Mouse (Mus musculus): ENCODE results near the gene Itpr2. TPM values are rescaled to one million over a fixed set of nuclear protein-coding genes. Genes with fewer than 3 reads are reported as not detected.

Gene Itpr2
- polyA plus RNA-seq, 2 experiments = 0.64 to 1.7 TPM

- no peak overlapping the region for H3K27ac ChIP-seq
- H3K4me3 ChIP-seq (ENCODE audit: insufficient read depth in 1 of 2, low read depth in 2 of 2, low read length in 2 of 2) = no peak overlapping the region
- TF ChIP-seq EP300 (IDR thresholded peaks at IDR 0.05; ENCODE audit: low read depth) = no peak
- no peak for TF ChIP-seq CTCF (IDR thresholded peaks at IDR 0.05; ENCODE audit: low read depth)
- ATAC-seq (ENCODE audit: insufficient read depth) (no peak), DNase-seq (ENCODE audit: low read depth in 3 of 3, low spot score in 3 of 3) (no peak)
- H3K4me2 ChIP-seq (ENCODE audit: low read depth) = no peak overlapping the region
- H3K36me3 ChIP-seq (replicated peaks; ENCODE audit: control insufficient read depth, insufficient read depth, low read depth) = no peaks in the 10 kb centered on the region
- no peak overlapping the region for H3K9ac ChIP-seq (replicated peaks)
- no peaks in the 10 kb centered on the region for H3K4me1 ChIP-seq (replicated peaks; ENCODE audit: control insufficient read depth in 2 of 2, insufficient read depth in 2 of 2, low read length in 1 of 2)
- no peaks in the 10 kb centered on the region for H3K27me3 ChIP-seq (ENCODE audit: control insufficient read depth, insufficient read depth, low read length)
- H3K9me3 ChIP-seq (ENCODE audit: control insufficient read depth, low read length) = no peaks in the 10 kb centered on the region
- 77% methylated on average over 7 of the region's 7 CpGs for WGBS (ENCODE audit: insufficient replicate concordance)
These were observed 304.1 kb downstream of the Itpr2 start for GRCm38 (mm10) chr6:146197868-146198379.

DNA sequence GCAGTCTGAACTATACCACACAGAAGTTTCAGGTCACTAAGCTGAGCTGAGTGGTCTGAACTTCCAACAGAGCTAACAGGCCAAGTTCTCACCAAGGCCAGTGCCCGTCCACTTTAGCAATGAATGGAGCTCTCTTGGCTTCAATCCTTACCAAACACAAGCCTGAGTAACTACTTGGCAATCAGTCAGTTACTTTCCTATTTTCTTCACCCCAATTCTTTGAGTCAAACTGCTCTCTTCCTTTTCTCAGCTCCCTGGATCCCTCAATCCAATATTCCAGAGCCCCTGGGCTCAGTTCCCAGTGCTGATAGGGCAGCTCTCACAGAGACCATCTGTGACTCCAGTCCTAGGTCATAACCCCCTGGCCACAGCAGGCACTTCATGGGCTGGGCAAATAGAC is 305.3 kb downstream of the Itpr2 start:
- 45% methylated on average over 1 of the region's 1 CpGs for WGBS (ENCODE audit: insufficient replicate concordance)

GRCm38 (mm10) chr6:146195854-146196457 is 306.1 kb downstream of the Itpr2 start:
- no peaks in the 10 kb centered on the region for H3K36me3 ChIP-seq (replicated peaks; ENCODE audit: control insufficient read depth, insufficient read depth, low read depth)
- H3K27ac ChIP-seq = no peak overlapping the region
- DNase-seq (ENCODE audit: low read depth in 3 of 3, low spot score in 3 of 3) (no peak), ATAC-seq (ENCODE audit: insufficient read depth) (no peak)
- no peaks in the 10 kb centered on the region for H3K9me3 ChIP-seq (ENCODE audit: control insufficient read depth, low read length)
- no peak overlapping the region for H3K4me2 ChIP-seq (ENCODE audit: low read depth)
- H3K27me3 ChIP-seq (ENCODE audit: control insufficient read depth, insufficient read depth, low read length) = no peaks in the 10 kb centered on the region
- H3K9ac ChIP-seq (replicated peaks) = no peak overlapping the region
- whole genome bisulfite sequencing (ENCODE audit: insufficient replicate concordance) = 53% methylated on average over 7 of the region's 7 CpGs
- no peak overlapping the region for H3K4me3 ChIP-seq (ENCODE audit: insufficient read depth in 1 of 2, low read depth in 2 of 2, low read length in 2 of 2)
- no peak for TF ChIP-seq CTCF (IDR thresholded peaks at IDR 0.05; ENCODE audit: low read depth)
- TF ChIP-seq EP300 (IDR thresholded peaks at IDR 0.05; ENCODE audit: low read depth) = no peak
- no peaks in the 10 kb centered on the region for H3K4me1 ChIP-seq (replicated peaks; ENCODE audit: control insufficient read depth in 2 of 2, insufficient read depth in 2 of 2, low read length in 1 of 2)

More for the DNA sequence above, 305.3 kb downstream of the Itpr2 start:
- no peak for TF ChIP-seq EP300 (IDR thresholded peaks at IDR 0.05; ENCODE audit: low read depth)
- no peak for TF ChIP-seq CTCF (IDR thresholded peaks at IDR 0.05; ENCODE audit: low read depth)
- Histone ChIP-seq H3K36me3 (replicated peaks; ENCODE audit: control insufficient read depth, insufficient read depth, low read depth) (no peaks in the 10 kb centered on the region), H3K4me2 (ENCODE audit: low read depth) (no peak overlapping the region), H3K27ac (no peak overlapping the region), H3K9me3 (ENCODE audit: control insufficient read depth, low read length) (no peaks in the 10 kb centered on the region), H3K9ac (replicated peaks) (no peak overlapping the region), H3K27me3 (ENCODE audit: control insufficient read depth, insufficient read depth, low read length) (no peaks in the 10 kb centered on the region), H3K4me3 (ENCODE audit: insufficient read depth in 1 of 2, low read depth in 2 of 2, low read length in 2 of 2) (no peak overlapping the region), H3K4me1 (replicated peaks; ENCODE audit: control insufficient read depth in 2 of 2, insufficient read depth in 2 of 2, low read length in 1 of 2) (no peaks in the 10 kb centered on the region)
- DNase-seq (ENCODE audit: low read depth in 3 of 3, low spot score in 3 of 3) (no peak), ATAC-seq (ENCODE audit: insufficient read depth) (no peak)

DNA sequence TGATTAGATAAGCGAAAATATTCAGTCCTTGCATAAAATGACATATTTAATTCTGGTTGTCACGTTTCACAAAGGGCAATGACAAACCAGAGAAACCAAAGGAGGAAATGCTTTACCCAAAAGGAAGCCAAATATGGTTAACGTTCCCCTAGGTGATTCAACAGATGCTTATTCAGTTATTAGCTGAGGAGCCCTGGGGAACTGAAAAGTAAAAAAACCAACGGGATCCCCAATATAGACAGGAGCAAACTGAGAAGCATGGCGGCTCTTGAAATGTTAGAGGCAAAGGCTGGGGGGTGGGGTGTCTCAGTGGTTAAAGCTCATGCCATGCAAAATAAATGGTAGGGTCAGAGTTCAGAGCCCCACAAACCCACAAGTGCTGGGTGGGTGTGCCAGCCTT is 310.1 kb downstream of the Itpr2 start:
- ATAC-seq (ENCODE audit: insufficient read depth) (no peak), DNase-seq (ENCODE audit: low read depth in 3 of 3, low spot score in 3 of 3) (no peak)
- no peaks in the 10 kb centered on the region for H3K9me3 ChIP-seq (ENCODE audit: control insufficient read depth, low read length)
- no peaks in the 10 kb centered on the region for H3K4me1 ChIP-seq (replicated peaks; ENCODE audit: control insufficient read depth in 2 of 2, insufficient read depth in 2 of 2, low read length in 1 of 2)
- no peak for TF ChIP-seq CTCF (IDR thresholded peaks at IDR 0.05; ENCODE audit: low read depth)
- H3K36me3 ChIP-seq (replicated peaks; ENCODE audit: control insufficient read depth, insufficient read depth, low read depth) = no peaks in the 10 kb centered on the region
- no peak overlapping the region for H3K9ac ChIP-seq (replicated peaks)
- 36% methylated on average over 5 of the region's 5 CpGs for WGBS (ENCODE audit: insufficient replicate concordance)
- no peak overlapping the region for H3K4me3 ChIP-seq (ENCODE audit: insufficient read depth in 1 of 2, low read depth in 2 of 2, low read length in 2 of 2)
- H3K27me3 ChIP-seq (ENCODE audit: control insufficient read depth, insufficient read depth, low read length) = no peaks in the 10 kb centered on the region
- H3K27ac ChIP-seq = no peak overlapping the region
- no peak overlapping the region for H3K4me2 ChIP-seq (ENCODE audit: low read depth)

DNA sequence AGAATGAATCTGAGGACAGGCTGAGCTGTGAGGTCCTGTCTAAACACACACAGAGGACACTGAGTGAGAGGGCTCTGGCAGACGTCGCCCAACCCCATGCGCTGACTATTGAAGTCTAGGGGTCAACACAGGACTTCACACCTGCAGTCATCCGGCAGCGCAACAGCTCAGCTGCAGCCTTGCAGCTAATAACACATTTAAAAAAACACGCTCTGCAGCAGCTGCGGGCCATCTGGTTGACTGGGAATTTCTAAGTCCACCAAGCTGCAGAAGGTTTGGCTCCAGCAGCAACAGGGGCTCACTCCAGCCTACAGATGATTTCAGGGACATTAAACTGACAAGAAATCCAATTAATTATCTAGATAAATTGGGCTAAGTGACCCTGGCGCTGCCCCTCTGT is 312.0 kb downstream of the Itpr2 start:
- H3K9ac ChIP-seq (replicated peaks) = no peak overlapping the region
- H3K27me3 ChIP-seq (ENCODE audit: control insufficient read depth, insufficient read depth, low read length) = no peaks in the 10 kb centered on the region
- H3K36me3 ChIP-seq (replicated peaks; ENCODE audit: control insufficient read depth, insufficient read depth, low read depth) = no peaks in the 10 kb centered on the region
- no peak for DNase-seq (ENCODE audit: low read depth in 3 of 3, low spot score in 3 of 3)
- no peak for TF ChIP-seq EP300 (IDR thresholded peaks at IDR 0.05; ENCODE audit: low read depth)
- TF ChIP-seq CTCF (IDR thresholded peaks at IDR 0.05; ENCODE audit: low read depth) = no peak
- no peak overlapping the region for H3K27ac ChIP-seq
- no peaks in the 10 kb centered on the region for H3K4me1 ChIP-seq (replicated peaks; ENCODE audit: control insufficient read depth in 2 of 2, insufficient read depth in 2 of 2, low read length in 1 of 2)
- no peak overlapping the region for H3K4me3 ChIP-seq (ENCODE audit: insufficient read depth in 1 of 2, low read depth in 2 of 2, low read length in 2 of 2)
- no peaks in the 10 kb centered on the region for H3K9me3 ChIP-seq (ENCODE audit: control insufficient read depth, low read length)
- no peak overlapping the region for H3K4me2 ChIP-seq (ENCODE audit: low read depth)
- 83% methylated on average over 8 of the region's 8 CpGs for whole genome bisulfite sequencing (ENCODE audit: insufficient replicate concordance)
- ATAC-seq (ENCODE audit: insufficient read depth) = no peak
